Mouse (Mus musculus) right cerebral cortex, postnatal 36 days (tissue): Measurements from ENCODE around the gene Mgat4a.

Experiments
- DNase-seq, 2 experiments: peaks; one replicate each; pipeline ENCODE4 v3.0.0; 2022; ENCODE audit warnings: low spot score in 2 of 2, mixed read lengths in 1 of 2

The Mgat4a gene

DNA sequence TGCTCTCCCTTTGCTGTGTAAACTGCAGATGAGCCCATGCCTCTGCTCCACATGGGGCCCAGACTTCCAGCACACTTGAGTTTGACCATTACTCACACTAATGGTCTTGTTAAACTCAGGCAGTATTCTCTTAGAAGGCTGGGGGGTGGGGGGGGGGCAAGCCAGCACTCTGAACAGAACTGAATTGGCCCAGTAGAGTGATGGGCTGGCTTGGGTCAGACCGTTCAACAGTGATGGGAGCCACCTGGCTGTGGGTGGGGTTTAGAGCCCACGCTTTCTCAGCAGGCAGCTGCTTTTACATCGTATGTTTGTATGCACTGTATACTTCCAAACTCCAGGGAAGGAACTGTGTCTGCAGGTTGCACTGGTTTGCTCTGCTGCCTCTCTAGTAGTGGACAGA, 141.9 kb downstream of the Mgat4a start:
- DNase-seq, result no peak

DNA sequence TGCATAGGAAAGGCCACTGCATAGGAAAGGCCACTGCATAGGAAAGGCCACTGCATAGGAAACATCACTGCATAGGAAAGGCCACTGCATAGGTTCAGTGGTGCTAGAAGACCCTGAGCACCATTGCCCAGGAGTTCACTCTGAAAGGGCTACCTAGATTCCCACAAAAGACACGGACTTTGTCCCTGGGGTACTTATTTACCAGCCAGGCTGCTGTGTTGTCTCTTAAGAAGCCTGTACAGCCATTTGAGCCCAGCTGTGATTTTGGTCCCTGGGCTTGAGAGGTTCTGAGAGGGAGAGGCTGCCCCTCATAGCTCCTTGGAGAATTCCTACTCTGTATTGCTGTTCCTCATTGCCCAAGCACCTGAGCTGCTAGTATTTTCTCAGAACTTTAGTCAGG, 144.3 kb downstream of the Mgat4a start:
- DNase-seq, result no peak

DNA sequence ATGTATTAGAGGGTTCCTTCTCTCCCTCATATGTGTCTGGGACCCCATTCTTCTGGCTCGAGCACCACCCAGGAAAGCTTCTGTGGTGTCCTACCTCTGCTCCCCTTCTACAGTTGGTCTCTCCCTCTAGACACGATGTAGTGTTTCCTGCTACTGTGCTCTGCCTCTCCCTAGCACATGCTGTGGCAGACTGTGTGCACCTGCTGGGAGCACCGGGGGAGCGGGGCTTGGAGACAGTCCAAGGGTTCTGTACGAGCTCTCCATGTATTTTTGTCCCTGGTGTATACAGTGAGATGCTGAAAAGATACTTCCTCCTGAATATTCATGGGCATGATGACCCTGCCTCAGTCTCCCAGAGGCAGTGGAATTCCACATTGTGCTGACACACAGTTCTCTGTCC, 147.6 kb downstream of the Mgat4a start:
- DNase-seq, result peak; percentile 41 to 49
